Mouse (Mus musculus) adrenal gland, postnatal 25 days (tissue): ENCODE results near the gene Trim17. TPM values are rescaled to one million over a fixed set of nuclear protein-coding genes. Genes with fewer than 3 reads are reported as not detected.
A peak's percentile ranks its signal among the peaks of the same experiment; 100 is the strongest.
"Not testable (repeated sequence)": the region's sequence is repeated elsewhere in the genome, so short reads cannot be mapped to it uniquely, and the experiment has no call there.

ENCODE experiments used
- DNase-seq: peaks from one replicate; pipeline ENCODE4 v3.0.0; 2021; ENCODE audit warnings: mixed read lengths
- total RNA-seq: library from RNA; stranded (reverse); gene quantifications from 2 replicates; pipeline ENCODE4 v1.2.3, GENCODE M21; 2021

Gene Trim17
- total RNA-seq, 1 experiment from 2014 or later = 0.21 TPM

DNA sequence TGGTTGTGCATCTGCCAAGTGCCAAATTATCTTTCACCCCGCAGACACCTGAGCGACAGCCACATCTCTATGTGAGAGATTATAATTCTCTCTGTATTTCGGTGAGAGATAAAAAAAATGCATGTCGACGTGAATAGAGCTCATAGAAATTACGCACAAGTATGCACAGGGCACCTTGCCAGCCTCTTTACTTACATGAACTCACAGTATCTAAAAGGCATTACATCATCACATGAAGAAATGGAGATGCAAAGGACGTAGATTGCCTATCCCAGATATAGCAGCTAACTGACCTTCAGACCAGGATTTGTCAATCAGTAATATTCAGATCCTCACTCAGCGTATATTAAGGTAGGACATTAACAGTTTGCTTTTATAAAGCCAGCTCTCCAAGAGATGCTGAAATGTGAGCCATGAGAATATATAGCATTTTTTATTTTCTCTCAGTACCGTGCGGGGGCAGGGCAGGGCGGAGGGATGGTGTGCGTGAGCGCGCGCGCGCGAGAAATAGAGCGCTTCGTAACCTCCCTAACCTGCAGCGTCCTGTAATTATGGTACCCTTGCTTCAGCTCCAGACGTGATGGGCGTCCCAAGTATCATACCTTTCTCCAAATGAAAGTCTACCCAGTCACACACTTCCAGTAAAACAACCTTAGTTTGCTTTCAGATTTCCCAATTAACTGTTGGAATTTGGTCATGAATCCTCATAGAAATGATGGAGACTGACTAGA lies 6.5 kb upstream of the Trim17 start:
- DNase-seq = no peak

- DNase-seq = peak; percentile 48
These were observed 5.7 kb upstream of the Trim17 start, which contains the start of gene Hist3h2ba for GRCm38 (mm10) chr11:58948542-58949479. Gene Hist3h2ba (plus strand): TSS chr11:58948920.

- DNase-seq = no peak
These were observed 4.7 kb upstream of the Trim17 start for GRCm38 (mm10) chr11:58949480-58950431.

GRCm38 (mm10) chr11:58951210-58951609 lies 3.3 kb upstream of the Trim17 start:
- DNase-seq = no peak

DNA sequence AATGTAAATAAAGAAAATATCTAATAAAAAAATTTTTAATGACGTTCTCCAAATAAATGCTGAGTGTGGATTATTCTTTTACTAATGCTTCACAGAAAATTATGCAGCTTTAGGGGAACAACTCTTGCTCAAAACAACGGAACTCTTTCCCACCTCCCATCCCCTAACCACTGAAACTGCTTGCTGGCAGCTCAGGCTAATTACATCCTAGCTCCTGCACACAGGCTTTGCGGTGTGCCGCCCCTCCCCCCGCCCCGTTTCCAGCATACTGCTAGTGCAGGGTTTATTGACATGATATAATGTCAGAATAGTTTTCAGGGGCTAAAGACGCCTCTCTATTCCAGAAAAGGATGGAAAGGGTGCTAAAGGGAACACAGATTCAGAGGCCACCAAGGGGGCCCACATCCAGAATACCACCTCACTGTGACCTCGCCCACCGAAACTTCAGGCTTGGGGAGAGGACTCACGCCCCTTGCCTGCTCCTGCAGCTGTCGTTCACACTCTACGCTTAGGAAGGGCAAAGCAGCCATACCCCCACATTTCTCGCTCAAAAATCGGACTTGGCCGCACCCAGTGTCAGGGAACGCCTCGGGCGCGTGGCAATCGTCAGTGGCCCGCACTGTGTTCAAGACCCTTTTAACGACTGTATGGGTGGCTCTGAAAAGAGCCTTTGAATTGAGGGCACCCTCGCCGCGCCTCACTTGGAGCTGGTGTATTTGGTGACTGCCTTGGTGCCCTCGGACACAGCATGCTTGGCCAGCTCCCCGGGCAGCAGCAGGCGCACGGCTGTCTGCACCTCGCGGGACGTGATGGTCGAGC lies 925 bp upstream of the Trim17 start:
- DNase-seq = no peak

DNA sequence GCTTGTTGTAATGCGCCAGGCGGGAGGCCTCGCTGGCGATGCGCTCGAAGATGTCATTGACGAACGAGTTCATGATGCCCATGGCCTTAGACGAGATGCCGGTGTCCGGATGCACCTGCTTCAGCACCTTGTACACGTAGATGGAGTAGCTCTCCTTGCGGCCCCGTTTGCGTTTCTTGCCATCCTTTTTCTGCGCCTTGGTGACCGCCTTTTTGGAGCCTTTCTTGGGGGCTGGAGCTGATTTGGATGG lies 390 bp upstream of the Trim17 start:
- not testable (repeated sequence) for DNase-seq

DNA sequence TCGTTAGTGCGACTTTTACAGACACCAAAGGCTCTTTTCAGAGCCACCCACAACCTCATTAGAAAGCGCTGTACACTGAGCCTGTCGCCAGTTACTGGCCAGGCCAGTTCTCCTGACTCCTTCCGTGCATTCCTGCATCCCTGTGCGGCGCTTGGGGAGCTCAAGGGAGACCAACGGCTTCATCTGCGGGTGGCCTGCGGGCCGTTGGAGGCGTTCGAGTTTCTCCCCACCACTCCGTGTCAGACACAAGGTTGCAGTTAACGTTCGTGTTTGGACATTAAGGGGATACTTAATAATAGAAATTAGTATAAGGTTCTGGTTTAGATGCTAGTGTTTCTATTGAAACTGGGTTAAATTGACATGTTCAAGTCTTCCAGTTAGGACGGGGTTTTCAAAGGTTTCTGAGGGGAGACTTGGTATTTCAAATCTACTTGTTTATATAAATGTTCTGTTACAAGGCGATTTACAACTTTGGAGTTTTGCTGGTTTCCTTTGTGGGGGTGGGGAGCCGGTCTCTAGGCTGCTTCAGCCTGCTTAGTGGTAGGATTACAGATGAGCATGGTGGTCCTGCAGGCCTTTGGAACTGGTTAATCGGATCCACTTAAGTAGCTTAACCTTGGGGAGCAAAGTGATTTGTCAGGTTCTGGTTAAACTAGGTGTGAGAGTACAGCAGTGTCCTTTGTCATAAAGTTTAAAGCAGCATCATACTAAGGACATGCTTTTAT lies 820 bp downstream of the Trim17 start:
- no peak for DNase-seq

DNA sequence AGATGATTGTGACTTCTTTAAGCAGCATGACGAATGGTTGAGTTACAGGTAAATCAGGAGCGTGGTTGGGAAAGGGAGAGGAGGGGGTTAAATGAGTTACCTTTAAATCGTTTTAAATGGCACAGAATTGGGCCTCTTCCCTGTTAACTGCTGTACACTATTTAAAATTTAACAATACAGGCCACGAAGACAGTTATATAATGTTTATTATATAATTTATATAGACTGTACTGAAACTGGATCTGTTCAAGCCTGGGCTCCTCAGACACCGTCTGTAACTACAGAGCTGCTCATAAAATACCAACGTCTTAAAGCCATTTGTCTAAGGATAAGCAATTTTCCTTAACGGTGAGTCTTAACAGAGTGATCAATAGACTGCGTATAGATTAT lies 1.4 kb downstream of the Trim17 start:
- no peak for DNase-seq

GRCm38 (mm10) chr11:58957226-58957914 lies 2.9 kb downstream of the Trim17 start:
- DNase-seq = no peak

- DNase-seq = no peak
These were observed 4.1 kb downstream of the Trim17 start for GRCm38 (mm10) chr11:58958536-58958935.

GRCm38 (mm10) chr11:58959186-58959825 lies 4.8 kb downstream of the Trim17 start:
- DNase-seq = no peak

GRCm38 (mm10) chr11:58959921-58960465 lies 5.5 kb downstream of the Trim17 start:
- DNase-seq = peak; percentile 81

DNA sequence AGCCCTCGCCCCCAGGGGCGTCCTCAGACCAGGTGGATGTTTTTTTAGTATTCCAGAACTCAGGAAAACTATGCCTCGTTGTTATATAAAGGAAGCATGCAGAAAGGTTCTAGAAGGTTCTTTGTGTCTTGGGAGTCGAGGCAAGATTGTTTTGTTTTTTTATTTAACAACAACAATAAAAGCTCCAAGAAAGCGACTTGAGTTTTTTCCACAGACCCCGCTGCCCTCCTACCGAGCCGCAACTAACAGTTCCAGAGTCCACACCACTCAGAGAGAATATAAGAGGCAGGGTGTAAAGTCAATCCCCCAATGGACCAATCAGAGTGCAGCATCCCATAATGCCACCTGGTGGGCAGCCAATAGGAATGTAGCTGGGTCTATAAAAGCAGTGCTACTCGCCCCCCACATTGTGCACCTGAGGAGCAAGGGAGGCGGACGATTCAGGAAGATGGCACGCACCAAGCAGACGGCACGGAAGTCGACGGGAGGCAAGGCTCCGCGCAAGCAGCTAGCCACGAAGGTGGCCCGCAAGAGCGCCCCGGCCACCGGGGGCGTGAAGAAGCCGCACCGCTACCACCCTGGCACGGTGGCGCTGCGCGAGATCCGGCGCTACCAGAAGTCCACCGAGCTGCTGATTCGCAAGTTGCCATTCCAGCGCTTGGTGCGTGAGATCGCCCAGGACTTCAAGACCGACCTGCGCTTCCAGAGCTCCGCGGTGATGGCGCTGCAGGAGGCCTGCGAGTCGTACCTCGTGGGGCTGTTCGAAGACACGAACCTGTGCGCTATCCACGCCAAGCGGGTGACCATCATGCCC lies 7.1 kb downstream of the Trim17 start:
- no peak for DNase-seq

DNA sequence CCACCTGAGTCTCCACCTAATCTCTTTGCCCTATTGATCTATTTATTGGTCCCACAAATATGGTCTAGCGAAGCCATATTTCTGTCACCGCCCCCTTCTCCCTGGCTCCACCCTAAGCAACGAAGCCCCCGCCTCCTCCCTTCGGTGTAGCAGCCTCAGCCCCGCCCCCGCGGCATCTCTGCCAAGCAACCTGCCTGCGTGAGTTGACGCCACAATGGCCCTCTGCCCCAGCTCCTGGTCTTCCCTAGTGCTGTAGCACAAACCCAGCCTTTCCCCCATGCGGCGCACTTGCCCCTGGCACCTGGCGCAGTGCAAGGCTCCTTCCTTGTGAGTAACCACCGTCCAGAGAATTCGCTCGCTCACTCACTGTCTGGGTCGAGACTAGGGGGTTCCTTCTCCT lies 9.1 kb downstream of the Trim17 start:
- peak; percentile 51 for DNase-seq

- DNase-seq = no peak
These were observed 9.7 kb downstream of the Trim17 start for GRCm38 (mm10) chr11:58964216-58964615.

DNA sequence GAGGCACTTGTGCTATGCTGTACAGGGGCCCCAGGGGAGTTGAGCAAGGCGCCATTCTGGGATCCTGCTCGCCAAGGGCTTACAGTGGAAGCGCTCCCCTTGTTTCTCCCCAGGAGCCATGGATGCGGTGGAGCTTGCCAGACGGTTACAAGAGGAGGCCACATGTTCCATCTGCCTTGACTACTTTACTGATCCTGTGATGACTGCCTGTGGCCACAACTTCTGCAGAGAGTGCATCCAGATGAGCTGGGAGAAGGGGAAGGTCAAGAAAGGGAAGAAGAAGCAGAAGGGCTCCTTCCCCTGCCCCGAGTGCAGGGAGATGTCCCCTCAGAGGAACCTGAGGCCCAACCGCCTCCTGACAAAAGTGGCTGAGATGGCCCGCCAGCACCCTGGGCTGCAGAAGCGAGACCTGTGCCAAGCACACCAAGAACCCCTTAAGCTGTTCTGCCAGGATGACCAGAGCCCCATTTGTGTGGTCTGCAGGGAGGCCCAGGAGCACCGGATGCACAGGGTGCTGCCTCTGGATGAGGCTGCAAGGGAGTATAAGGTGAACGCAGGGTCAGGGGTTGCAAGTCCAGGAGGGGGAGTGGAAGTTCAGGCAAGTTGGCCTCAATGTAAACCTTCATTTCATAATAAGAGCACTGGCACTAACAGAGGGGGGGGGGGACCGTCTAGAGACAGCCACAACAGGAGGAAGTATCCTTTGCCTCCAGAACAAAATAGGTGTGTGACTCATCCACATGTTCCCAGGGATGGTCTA lies 10.7 kb downstream of the Trim17 start:
- no peak for DNase-seq

DNA sequence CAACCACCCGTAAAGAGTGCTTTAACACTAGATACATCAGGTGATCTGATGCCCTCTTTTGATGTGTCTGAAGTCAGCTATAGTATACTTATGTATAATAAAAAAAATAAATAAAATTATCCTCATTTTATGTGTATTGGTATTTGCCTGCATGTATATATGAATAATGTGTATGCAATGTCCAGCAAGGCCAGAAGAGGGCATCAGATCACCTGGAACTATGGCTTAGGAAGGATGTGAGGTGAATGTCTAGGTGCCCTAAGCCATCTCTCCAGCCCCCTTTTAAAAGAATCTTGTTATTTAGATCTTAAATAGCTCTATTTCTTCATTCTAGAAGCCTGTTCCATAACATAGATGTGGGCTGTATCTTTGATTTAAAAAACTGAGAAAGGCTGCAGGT lies 12.9 kb downstream of the Trim17 start:
- no peak for DNase-seq

DNA sequence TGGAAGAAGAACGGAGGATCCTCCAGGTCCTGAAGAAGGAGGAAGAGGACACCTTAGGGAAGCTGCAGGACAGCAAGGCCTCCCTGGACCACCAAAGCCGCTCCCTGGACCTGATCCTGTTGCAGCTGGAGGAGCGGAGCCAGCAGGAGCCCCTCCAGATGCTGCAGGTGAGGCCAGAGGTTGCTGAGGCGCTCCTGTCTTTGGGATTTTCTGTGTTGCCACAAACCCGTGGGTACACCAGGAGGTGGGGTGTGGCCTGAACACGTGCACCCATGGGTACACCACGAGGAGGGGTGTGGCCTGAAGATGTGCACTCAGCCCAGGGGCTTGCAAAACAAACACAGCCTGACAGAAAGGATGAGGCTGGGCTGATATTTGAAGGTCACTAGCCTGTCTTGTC lies 14.1 kb downstream of the Trim17 start:
- DNase-seq = no peak
